Mouse (Mus musculus): Measurements from ENCODE around the gene Zfp446.
"Not testable (repeated sequence)": the region's sequence is repeated elsewhere in the genome, so short reads cannot be mapped to it uniquely, and the experiment has no call there.

Gene Zfp446

GRCm38 (mm10) chr7:12977682-12978389 lies at the start of gene Zfp446:
Gene Zfp446, plus strand, starts transcription at chr7:12977848.
- peak; percentile 99 for DNase-seq (ENCODE audit: inconsistent ontology term)

- no peak for DNase-seq (ENCODE audit: inconsistent ontology term)
These were observed 44.0 kb upstream of the Zfp446 start for GRCm38 (mm10) chr7:12933615-12934140.

- DNase-seq (ENCODE audit: inconsistent ontology term), result no peak
These were observed 42.8 kb upstream of the Zfp446 start for GRCm38 (mm10) chr7:12934808-12935207.

- not testable (repeated sequence) for DNase-seq (ENCODE audit: inconsistent ontology term)
These were observed 40.3 kb upstream of the Zfp446 start for GRCm38 (mm10) chr7:12937254-12937803.

GRCm38 (mm10) chr7:12940599-12940998 lies 37.0 kb upstream of the Zfp446 start:
- no peak for DNase-seq (ENCODE audit: inconsistent ontology term)

- peak; percentile 6 for DNase-seq (ENCODE audit: inconsistent ontology term)
These were observed 34.2 kb upstream of the Zfp446 start for GRCm38 (mm10) chr7:12943488-12943887.

- DNase-seq (ENCODE audit: inconsistent ontology term), result peak; percentile 94
These were observed 28.4 kb upstream of the Zfp446 start for GRCm38 (mm10) chr7:12949032-12949871.

GRCm38 (mm10) chr7:12949872-12950229 lies 27.8 kb upstream of the Zfp446 start:
- no peak for DNase-seq (ENCODE audit: inconsistent ontology term)

- DNase-seq (ENCODE audit: inconsistent ontology term), result peak; percentile 29
These were observed 22.8 kb upstream of the Zfp446 start for GRCm38 (mm10) chr7:12954896-12955295.

- no peak for DNase-seq (ENCODE audit: inconsistent ontology term)
These were observed 20.1 kb upstream of the Zfp446 start for GRCm38 (mm10) chr7:12957511-12957910.

GRCm38 (mm10) chr7:12958948-12959347 lies 18.7 kb upstream of the Zfp446 start:
- DNase-seq (ENCODE audit: inconsistent ontology term), result no peak

GRCm38 (mm10) chr7:12959718-12960117 lies 17.9 kb upstream of the Zfp446 start:
- no peak for DNase-seq (ENCODE audit: inconsistent ontology term)

- peak; percentile 93 for DNase-seq (ENCODE audit: inconsistent ontology term)
These were observed 16.0 kb upstream of the Zfp446 start for GRCm38 (mm10) chr7:12961511-12962141.

- DNase-seq (ENCODE audit: inconsistent ontology term), result peak; percentile 90
These were observed 12.0 kb upstream of the Zfp446 start, which contains the start of gene Zfp324 for GRCm38 (mm10) chr7:12965678-12966091. Gene Zfp324, plus strand, starts transcription at chr7:12965838.

- DNase-seq (ENCODE audit: inconsistent ontology term), result peak; percentile 72
These were observed 11.4 kb upstream of the Zfp446 start for GRCm38 (mm10) chr7:12966104-12966845.

- DNase-seq (ENCODE audit: inconsistent ontology term), result no peak
These were observed 6.7 kb upstream of the Zfp446 start for GRCm38 (mm10) chr7:12970906-12971305.

- DNase-seq (ENCODE audit: inconsistent ontology term), result no peak
These were observed 1.5 kb downstream of the Zfp446 start for GRCm38 (mm10) chr7:12978931-12979722.

- no peak for DNase-seq (ENCODE audit: inconsistent ontology term)
These were observed 2.1 kb downstream of the Zfp446 start for GRCm38 (mm10) chr7:12979776-12980175.

GRCm38 (mm10) chr7:12980291-12980690 lies 2.6 kb downstream of the Zfp446 start:
- no peak for DNase-seq (ENCODE audit: inconsistent ontology term)

- no peak for DNase-seq (ENCODE audit: inconsistent ontology term)
These were observed 8.1 kb downstream of the Zfp446 start for GRCm38 (mm10) chr7:12985724-12986123.

Measured in Muller cell, postnatal 12 days (primary cell).